Mouse (Mus musculus): ENCODE measurements at regions not wholly inside any gene's neighbourhood (a gene's known extent, or its start where the extent isn't known, plus 50 kb on each side); places are given as distances from the start of the nearest gene placed in this dataset.

DNA sequence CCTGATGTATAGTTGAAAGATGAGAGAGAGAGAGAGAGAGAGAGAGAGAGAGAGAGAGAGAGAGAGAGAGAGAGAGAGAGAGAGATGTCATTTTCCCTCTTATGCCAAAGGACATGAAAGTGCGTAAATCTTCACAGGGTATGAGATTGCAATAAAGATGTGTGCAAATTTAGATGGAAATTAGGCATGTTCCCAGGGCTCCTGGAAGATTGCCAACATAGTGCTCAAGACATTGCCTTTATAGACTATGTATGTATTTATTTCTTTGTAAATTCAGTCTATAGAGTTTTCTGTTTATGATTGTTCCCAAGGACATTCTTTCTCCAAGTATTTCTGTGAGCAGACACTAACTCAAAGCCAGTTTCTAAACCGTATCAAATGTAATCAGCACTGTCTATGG, 376.5 kb upstream of the Zeb2 start:
- DNase-seq, result no peak

DNA sequence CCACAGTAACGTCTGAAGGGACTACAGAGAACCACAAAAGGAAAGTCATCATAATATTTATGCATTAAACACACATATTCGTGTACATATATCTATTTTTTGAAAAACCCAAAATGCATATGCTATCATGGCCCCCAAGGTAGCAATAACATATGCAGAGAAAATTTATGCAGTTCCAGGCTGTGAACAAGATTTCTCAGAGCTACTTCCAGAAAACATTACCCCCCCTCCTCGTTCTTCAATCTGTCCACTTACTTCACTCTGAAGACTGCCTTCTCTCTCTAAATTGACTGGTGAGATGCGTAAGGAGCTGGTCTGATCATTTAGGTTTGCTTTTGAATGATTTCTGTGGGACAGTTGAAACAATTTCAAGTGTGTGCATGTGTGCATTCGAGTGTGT, 369.3 kb upstream of the Zeb2 start:
- DNase-seq, result no peak

DNA sequence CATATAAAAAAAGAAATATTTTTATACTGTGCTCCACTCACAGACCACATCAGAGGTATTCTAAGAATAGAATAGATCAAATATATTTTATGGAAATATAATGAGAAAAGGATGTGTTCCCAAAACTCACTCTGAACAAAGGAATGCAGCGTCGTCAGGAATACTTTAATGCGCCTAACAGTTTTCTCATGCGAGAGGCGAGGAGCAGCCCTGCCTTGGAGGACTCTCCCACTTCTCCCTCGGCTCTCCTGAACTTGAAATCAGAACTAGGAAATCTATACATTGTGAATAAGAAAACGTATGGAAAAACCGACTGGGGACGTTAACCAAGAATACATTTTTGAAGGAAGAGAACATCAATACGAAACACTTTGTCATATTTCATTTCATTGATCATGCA, 368.3 kb upstream of the Zeb2 start:
- no peak for DNase-seq

DNA sequence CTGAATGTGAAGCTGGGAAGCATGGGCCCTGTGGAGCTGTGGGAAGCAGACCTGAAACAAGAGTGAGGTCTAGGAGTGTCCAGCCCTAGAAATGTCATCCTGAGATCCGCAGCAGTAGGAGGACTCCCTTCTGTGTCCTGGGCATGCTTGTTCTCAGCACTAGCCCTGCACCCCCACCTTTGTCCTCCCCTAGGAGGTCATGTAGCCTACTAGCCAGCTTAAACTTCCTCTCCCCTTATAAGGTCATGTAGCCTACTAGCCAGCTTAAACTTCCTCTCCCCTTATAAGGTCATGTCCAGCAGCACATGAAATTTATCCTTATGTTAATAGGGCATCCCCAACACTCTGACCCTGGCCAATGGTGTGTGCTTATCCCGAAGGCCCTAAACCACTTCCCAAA, 363.5 kb upstream of the Zeb2 start:
- no peak for DNase-seq

DNA sequence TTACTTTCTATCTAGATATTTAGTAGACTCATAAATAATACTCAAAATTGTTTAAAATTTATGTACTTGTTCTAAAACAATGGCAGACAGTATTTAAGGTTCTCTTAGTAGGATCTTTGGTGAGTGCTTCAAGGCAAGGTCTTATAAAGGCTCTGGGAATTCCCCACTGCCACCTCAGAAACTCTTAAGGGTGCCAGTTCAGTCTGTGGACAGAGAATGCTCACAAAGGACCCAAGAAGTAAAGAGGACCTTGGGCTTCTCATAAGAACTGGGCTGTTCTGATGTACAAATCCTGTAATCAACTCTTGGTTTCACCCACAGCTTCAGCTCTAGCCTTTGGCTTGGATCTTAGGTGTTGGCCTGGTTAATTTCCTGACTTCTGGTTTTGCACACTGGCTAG, 358.8 kb upstream of the Zeb2 start:
- no peak for DNase-seq

DNA sequence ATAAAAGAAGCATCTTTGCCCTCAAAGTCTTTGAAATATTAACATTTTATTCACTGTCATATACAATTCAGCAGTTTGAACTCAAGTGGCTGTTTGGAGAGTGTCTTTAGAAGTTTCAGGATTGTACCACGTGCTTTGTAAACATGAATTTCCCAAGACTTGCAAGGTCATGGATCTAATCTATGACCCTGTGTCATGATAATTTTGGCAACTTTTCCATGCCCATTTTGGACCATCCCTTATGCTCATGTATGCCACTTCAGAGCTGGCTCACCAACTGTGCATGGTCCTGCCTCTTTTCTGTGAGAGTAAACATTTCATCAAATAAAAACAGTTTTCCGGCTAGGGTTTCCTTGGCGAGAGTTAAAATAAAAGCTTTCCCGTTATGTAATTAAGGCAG, 347.1 kb upstream of the Zeb2 start:
- DNase-seq, result no peak

DNA sequence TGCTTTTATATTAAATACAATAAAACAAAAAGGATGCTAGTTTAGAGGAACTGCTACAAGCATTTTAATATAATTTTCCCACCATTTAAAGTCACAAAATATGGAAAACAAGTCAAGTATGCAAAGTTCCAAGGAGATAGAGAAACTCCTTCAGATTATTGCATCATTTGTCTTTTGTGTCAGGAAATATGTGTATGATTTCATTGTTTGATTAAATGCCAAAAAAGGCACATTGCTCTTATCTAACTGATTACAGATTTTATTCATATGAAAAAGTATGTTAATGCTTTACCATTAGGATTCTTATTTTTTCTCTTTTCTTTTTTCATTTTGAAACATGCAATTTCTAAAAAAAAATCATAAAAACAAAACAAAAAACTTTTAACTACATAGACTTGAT, 342.2 kb upstream of the Zeb2 start:
- no peak for DNase-seq

DNA sequence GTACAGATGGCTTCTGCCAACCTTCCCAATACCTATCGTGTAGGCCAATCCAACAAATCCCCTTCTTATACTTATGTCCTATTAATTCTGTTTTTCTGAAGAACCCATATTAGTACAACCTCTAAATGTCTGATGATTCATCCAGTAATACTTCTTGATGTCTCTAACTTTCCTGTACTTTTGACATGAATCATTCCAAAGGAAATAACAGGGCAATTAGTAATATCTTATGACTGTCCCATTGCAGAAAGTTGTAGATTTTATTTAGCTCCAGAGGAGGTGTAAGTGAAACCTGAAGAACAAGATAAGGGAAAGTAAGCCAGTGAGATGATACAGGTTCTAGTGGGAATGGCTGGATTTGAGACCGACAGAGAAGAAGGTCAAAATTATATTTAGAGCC, 337.6 kb upstream of the Zeb2 start:
- no peak for DNase-seq

DNA sequence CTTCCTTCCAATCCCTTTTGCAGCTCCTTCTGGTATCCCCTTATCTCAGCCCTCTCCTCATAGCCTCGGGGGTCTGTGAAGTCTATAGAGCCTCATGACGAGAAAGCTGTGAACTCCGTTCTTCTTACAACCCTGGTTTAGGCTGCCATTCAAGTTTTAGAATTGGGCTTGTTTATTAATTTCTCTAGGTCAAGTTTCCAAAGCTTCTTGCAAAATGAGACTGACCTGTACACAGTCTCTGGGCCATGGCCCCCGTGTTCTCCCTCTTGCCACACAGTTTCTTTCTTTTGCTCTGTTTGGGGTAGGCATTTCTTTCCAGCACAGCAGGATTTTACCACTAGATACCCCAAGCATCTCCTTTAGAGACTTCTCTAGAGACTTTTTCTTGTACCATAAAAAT, 322.0 kb upstream of the Zeb2 start:
- no peak for DNase-seq

DNA sequence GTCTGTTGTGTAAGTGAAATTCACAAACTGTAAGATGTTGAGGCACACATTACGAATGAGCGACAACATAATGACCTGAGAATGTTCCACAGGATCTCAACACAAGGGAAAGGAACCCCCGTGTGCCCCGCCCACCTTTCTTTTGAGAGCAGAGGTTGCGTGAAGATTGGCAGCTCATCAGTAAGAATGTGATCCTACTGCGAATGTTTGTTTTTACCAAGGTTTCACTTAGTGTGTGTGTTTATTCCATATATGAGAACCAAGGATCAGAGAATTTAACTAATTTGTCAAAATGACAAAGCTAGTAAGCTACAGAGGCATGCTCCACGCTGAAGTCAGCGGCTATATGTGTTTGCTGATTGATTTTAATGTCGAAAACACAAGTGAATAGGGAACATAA, 321.5 kb upstream of the Zeb2 start:
- no peak for DNase-seq

DNA sequence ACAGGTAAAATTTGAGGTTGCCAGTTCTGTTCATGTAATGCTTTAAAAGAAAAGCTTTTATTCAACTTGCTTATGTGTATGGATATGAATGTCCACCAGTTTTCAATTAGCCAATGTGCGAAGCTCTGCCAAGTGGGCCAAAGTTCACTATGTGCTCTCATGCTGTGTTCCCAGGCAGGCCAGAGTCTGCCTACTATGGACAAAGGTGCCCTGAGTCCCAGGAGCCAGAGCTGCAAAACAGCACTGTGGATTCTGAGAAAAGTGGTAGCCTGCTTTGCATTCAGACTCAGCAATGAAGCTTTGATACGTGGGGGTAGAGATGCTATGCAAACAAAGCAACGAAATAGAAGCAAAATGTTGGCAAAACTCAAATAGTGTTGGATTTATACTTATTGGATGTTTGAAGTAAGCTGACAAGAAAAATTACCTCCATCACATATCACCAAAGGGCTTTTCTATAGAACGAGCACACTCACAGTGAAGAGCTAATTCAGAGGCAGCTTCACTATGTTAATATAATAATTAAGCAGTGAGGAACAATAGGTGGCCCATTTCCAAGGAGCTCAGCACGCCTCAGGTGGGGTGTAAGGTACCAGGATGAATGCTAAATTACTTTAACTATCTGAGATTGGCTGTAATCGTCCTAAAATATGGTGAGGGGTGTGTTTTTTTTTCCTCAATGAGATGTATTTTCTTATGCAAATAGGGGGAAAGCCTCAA, 318.2 kb upstream of the Zeb2 start:
- DNase-seq, result no peak

DNA sequence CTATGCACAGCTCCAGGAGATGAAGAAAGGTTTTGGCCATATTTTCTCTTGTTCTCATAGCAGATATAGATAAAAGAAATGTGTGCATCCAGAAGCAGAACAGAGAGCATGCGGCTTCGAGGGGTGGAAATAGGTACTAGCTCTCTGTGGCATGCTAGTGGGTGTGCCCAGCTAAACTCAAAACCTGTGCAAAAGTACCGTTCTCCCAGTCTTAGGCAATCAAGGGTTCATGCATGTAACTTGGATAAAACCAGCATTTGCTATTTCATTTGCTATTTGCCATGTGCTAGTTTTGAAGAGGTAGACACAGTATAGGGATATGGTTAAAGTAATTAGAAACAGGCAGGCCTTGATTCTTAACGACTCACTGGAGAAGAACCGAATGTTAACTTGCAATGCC, 317.6 kb upstream of the Zeb2 start:
- no peak for DNase-seq

DNA sequence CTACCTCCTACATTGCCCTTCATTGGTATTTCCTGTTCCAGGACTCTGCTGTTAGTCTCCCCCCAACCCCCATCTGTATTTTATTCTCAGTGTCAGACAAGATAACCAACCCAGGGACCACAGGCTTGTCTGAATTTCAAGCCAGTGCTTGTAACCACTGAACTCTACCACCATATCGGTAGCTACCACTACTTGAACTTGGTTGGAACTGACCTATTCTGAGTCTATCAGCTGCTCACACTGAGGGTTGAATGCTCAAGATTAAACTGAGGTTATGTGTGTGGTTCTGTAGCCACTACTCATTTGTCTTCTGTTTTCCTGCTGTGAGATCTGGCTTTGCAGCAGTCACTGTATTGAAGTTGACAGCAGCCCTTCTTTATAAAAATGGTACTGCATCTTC, 317.0 kb upstream of the Zeb2 start:
- DNase-seq, result no peak

DNA sequence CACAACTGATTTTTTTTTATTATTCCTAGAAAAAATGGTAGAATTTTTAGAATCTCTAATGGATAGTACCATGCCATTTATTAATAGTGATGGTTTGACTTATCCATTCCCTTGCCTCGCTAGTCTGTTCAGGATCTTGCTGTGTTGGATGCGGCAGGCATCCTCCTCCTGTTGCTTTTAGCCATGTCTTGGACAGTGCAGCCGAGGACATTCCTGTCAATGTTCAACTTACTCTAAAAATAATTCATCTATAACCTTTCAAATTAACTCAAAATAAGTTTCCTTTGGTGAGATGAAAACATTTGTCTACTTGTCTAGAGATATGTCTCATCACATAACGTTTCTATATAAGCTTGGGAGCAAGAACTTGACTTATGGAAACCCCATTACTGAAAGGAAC, 314.2 kb upstream of the Zeb2 start:
- DNase-seq, result no peak

DNA sequence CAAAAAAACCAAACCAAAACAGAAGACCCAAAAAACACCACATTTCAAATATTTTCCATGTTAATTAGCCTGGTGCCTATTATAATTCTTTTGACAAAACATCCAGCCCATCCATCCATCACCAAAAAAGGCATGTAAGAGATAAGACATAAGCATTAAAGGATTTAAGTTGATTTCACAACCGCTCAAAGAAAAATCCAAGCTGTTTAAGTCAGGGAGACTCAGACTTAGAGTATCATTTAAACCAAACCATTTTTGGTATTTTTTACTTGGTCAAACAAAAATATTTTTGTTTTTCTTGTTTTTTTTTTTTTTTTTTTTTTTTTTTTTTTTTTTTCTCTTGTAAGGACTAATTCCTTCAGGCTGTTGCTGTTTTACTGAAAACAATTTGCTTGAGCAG, 304.6 kb upstream of the Zeb2 start:
- no peak for DNase-seq

DNA sequence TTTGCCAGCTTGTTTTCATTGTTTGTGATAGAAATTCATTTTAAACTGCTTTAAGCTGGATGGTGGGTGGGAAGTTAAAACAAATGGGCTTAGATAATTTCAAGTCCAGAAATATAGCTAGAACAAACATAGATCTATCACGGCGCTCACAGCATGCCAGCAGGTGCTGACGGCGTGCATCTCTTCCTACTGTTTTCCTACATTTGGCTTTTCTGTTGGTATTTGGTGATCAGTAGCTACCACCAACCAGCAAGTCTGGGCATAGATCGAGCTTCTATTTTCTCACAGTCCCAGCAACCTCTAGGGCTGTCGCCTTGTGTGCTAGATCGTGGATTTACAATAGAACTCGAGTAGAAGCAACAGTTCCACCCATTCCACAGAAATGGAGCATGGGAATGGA, 290.9 kb upstream of the Zeb2 start:
- no peak for DNase-seq

DNA sequence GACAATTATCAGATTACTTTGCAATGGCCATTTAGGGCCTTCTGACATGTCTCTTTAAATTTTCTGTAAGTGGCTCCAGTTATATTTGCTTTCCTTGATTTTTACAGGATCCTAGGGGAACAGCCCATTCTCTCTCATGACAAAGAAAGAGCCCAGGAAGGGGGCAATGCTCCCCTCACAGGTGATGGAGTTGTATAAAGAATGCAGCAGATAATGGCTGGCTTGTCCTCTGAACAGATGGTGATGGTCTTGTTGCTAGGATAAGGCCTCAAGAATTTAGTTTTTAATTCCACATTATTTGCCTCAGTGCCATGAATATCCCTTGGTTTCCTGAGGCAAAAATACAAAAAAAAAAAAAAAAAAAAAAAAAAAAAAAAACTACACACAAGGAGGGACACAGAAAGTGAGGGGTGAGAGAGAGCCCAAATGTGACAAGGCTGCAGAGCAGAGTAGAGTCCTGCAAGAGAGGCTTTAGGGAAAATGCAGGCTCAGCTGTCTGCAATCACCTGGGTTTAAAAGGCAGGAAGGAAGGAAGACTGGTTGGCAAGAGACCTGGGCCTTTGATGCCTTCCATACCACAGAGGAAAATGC, 272.8 kb upstream of the Zeb2 start:
- DNase-seq, result no peak

DNA sequence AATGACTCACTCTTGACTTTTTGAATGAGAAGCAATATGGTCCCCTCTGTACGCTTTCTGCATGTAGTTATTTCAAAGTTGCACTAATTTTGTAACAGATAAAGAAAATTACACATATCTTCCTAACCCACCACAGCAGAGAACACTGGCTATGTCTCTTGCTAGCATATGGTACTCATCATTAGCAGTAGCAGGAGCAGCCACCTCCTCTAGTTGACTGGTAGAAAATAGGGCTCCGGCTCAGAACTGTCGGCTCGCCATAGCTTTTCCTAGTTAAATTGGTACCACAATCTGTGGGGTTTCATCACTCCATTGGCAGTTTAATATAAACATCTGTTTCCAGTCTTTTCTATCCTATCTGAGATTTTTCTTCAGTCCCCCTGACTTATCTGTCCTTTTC, 254.1 kb upstream of the Zeb2 start:
- no peak for DNase-seq

DNA sequence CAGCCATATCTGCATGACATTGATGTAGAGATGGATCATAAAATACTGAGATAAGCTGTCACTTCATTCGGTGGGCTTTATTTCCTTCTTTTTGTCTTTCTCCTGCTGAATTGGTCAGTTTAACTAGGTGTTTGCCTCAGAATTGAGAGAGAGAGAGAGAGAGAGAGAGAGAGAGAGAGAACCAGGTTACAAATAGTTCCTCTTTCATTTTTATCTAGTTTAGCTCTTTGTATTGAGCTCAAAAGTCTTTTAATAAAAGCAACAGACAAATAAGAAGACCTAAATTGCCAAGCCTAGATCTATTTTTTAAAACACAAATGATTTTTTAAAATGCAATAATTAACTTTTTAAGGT, 253.4 kb upstream of the Zeb2 start:
- DNase-seq, result no peak

DNA sequence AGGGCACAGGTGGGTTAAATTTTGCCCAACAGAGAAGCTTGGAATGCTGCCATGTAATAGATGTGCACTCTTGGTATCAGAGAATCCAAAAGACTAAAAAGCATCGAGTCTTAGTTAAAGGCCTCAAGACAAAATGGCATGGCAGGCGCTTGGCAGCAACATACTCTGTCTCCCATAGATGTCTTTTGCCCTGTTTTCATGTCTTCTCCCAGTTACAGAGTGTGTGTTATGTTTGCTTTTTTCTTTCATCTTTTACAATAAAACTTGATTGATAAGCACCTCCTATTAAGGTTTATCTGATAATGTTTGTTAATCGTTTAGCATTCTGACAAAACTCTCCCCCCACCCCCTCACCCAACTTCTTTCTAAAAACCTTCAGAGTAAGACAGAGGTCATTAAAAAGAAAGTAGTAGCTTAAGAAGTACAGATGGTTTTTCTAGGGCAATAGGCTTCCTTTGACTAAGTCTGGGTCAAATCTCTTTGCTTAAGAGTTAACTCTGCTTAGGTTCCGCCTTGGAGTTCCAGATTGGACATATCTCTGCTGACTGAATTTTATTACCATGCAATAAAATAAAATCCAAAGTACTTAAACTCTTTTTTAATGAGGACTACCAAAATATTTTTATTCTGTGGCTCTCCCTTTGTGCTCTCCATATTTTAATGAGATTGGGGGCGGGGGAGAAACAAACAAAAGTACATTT, 252.9 kb upstream of the Zeb2 start:
- no peak for DNase-seq

DNA sequence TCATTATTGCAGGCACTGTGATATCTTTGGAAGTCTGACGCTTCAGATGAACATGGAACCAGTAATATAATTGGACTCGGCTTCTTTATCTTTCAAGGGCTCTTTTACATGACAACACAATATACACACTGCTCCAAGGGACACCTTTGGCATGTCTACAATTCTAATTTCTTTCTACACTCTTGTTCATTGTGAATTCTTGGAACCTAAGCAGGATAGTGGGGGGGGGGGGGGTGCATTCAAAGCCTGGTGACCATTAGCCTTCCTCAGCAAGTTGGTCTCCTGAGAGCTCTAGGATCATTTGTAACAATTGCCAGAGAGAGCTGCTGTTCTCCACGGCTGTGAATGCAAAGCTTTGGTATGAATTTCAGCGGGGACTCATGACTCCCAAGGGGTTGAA, 252.2 kb upstream of the Zeb2 start:
- no peak for DNase-seq

DNA sequence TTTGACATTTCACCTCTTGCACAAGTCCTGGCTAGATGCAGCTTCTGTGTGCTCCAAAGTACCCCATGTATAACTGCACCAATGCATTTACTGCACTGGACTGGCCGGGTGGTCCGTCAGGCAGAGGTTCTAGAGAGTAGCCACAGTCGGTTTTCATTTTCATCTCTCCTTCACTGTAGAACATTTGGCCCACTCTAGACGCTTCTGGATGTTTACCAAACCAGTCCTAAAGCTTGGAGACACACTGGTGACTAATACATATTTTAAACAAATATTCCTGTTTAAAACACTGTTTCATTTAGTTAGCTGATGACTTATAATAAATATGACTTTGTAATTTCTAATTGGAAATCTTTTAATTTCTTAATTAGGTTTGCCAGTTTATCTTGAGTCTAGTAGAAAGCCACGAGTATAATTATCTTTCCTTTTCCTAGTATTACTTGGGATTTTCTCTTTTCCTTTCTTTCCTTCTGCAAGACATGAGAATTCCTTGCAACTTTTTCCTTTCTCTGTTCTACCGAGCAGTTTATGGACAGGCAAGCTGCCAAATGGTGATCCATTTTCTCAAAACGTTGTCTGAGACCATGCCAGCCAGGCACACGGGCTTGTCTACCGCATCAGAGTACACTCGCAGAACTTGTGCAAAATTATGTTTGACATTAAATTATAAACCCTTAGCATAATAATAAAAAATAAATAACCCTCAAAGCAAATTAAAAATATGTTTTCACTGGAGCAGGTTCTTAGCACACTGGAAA, 250.4 kb upstream of the Zeb2 start:
- DNase-seq, result no peak

DNA sequence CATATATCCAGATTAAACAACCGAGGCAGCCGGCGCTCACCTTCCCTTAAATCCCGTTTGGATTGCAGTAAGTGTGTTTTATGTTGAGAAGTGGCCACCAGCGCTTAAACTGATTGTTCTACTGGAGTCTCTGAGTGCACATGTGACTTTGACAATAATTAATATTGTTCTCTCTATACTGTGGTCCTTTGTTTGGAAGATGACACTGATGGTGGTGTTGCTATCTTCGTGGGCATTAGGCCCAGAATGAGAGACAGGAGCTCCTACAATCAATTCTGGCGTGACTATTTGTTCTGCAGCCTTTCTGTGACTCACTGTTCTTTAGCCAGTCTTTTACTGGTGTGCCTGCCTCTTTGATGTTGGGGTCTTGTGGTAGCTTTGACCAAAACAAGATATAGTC, 240.1 kb upstream of the Zeb2 start:
- DNase-seq, result no peak
